Mouse (Mus musculus) midbrain, embryonic 16.5 days (tissue): ENCODE measurements at regions not wholly inside any gene's neighbourhood (a gene's known extent, or its start where the extent isn't known, plus 50 kb on each side); places are given as distances from the start of the nearest gene placed in this dataset.

Source experiments
- ATAC-seq: fragments of 200-750 bp; cut with Nextera tagmentation; 2 replicates; pipeline ENCODE4 v1.8.0; 2017; ENCODE audit warnings: moderate TSS enrichment
- H3K27ac ChIP-seq: fragments of 300-500 bp; sonication (generic); 2 replicates; pipeline ENCODE4 v1.5.1; 2014; ENCODE audit warnings: mild to moderate bottlenecking, low read length, mixed read lengths
- H3K27me3 ChIP-seq: fragments of 300-500 bp; sonication (generic); 2 replicates; pipeline ENCODE4 v1.6.1; 2014; ENCODE audit warnings: low read depth, low read length, mixed read lengths; ENCODE audit not compliant: control insufficient read depth, insufficient read depth
- H3K36me3 ChIP-seq: fragments of 300-500 bp; sonication (generic); 2 replicates; pipeline ENCODE4 v1.6.1; 2014; ENCODE audit warnings: mild to moderate bottlenecking, low read length, moderate library complexity, mixed read lengths; ENCODE audit not compliant: control insufficient read depth, insufficient read depth
- H3K4me1 ChIP-seq: fragments of 300-500 bp; sonication (generic); 2 replicates; pipeline ENCODE4 v1.6.1; 2014; ENCODE audit warnings: mild to moderate bottlenecking, low read length, mixed read lengths; ENCODE audit not compliant: control insufficient read depth, insufficient read depth
- H3K4me2 ChIP-seq: fragments of 300-500 bp; sonication (generic); 2 replicates; pipeline ENCODE4 v1.6.1; 2014; ENCODE audit warnings: mild to moderate bottlenecking, low read length, mixed read lengths
- H3K4me3 ChIP-seq: fragments of 300-500 bp; sonication (generic); 2 replicates; pipeline ENCODE4 v1.5.1; 2014; ENCODE audit warnings: low read depth, mild to moderate bottlenecking, low read length, moderate library complexity, mixed read lengths
- H3K9ac ChIP-seq: fragments of 300-500 bp; sonication (generic); 2 replicates; pipeline ENCODE4 v1.6.1; 2014; ENCODE audit warnings: low read depth, low read length, mixed read lengths
- H3K9me3 ChIP-seq: fragments of 300-500 bp; sonication (generic); replicated peaks from 2 replicates; pipeline ENCODE4 v1.6.1; 2014; ENCODE audit warnings: mild to moderate bottlenecking, low read length, mixed read lengths; ENCODE audit not compliant: control insufficient read depth, poor library complexity, severe bottlenecking
- WGBS: fragments of 180-500 bp; shearing (Covaris S2); extraction: QIAGEN DNeasy Blood & Tissue Kit; methylation state at CpG from one replicate; pipeline ENCODE4 v1.1.7; 2014; 5-methylcytosine and 5-hydroxymethylcytosine counted together

GRCm38 (mm10) chr10:98837289-98838181 is 76.7 kb upstream of the Atp2b1 start:
- ATAC-seq: no peak
- no peaks in the 10 kb centered on the region for H3K27me3 ChIP-seq
- H3K4me1 ChIP-seq: no peaks in the 10 kb centered on the region
- H3K4me2 ChIP-seq: no peak overlapping the region
- WGBS: 72% methylated on average over 16 of the region's 16 CpGs
- H3K27ac ChIP-seq: no peak overlapping the region
- H3K4me3 ChIP-seq: no peak overlapping the region
- H3K36me3 ChIP-seq: no peaks in the 10 kb centered on the region
- 0 out of 2 replicates have a peak, but pooled peaks cover 3% of the 10 kb centered on the region for H3K9me3 ChIP-seq
- H3K9ac ChIP-seq: no peak overlapping the region

DNA sequence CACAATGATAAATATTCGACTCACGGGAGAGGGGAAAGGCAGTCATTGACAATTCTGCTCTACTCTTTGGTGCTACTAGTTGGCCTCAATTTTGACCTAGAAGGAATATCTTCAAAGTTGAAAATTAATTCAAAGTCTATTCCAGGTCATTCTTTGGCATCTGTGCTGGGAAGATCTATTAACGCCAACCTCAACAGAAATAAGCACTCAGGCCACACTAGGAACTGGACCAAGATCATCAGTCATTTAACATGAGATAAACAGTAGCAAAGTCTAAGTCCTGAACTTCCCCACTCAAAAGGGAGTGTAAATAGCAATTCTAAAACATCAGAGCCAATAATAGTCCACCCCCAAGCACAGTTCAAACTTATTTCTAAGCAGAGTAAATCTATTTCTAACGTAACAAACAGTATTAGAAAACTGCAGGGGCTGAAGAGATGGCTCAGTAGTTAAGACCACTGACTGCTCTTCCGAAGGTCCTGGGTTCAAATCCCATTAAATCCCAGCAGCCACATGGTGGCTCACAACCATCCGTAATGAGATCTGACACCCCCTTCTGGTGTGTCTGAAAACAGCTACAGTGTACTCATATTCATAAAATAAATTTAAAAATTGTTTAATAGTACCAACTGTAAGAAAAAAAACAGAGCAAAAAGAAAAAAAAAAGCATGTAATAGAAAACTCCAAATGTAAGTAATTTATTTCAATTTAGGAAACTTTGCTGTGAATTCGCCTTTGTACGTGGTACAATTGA is 75.1 kb upstream of the Atp2b1 start:
- no peak overlapping the region for H3K4me3 ChIP-seq
- ATAC-seq: no peak
- no peak overlapping the region for H3K9ac ChIP-seq
- H3K27ac ChIP-seq: no peak overlapping the region
- H3K9me3 ChIP-seq: peaks cover 8% of the 10 kb centered on the region; the same call in 1 of the 2 replicates
- H3K4me1 ChIP-seq: no peaks in the 10 kb centered on the region
- H3K27me3 ChIP-seq: no peaks in the 10 kb centered on the region
- WGBS: 93% methylated on average over 8 of the region's 8 CpGs
- H3K36me3 ChIP-seq: no peaks in the 10 kb centered on the region
- no peak overlapping the region for H3K4me2 ChIP-seq

- Histone ChIP-seq H3K4me2 (no peak overlapping the region), H3K27me3 (no peaks in the 10 kb centered on the region), H3K4me1 (no peaks in the 10 kb centered on the region), H3K36me3 (no peaks in the 10 kb centered on the region), H3K9ac (no peak overlapping the region), H3K27ac (no peak overlapping the region), H3K9me3 (peaks cover 9% of the 10 kb centered on the region; the same call in 1 of the 2 replicates), H3K4me3 (no peak overlapping the region)
- no peak for ATAC-seq
- 95% methylated on average over 11 of the region's 11 CpGs for WGBS
Measured at GRCm38 (mm10) chr10:98839963-98840362, 74.2 kb upstream of the Atp2b1 start.

DNA sequence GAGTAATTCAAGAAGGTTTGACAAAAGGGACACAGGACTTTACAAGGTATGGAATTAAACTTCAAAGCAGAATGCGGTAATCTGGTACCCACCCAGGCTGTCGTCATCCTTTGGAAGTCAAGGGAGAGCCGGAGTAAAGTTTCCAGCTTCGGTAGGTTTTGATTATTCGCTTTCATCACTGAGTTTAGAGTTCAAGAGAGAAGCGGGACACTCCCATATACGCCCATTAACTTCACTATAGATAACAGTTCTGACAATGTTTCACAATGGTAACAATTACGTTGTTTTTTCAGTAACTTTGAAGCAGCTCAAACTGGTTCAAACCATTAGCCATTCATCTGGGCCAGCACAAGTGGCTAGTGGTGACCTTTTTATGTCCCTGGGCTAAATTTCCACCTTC is 73.8 kb upstream of the Atp2b1 start:
- no peak overlapping the region for H3K9ac ChIP-seq
- H3K4me3 ChIP-seq: no peak overlapping the region
- no peaks in the 10 kb centered on the region for H3K4me1 ChIP-seq
- ATAC-seq: no peak
- H3K4me2 ChIP-seq: no peak overlapping the region
- peaks cover 9% of the 10 kb centered on the region; the same call in 1 of the 2 replicates for H3K9me3 ChIP-seq
- WGBS: 93% methylated on average over 8 of the region's 8 CpGs
- no peaks in the 10 kb centered on the region for H3K36me3 ChIP-seq
- H3K27ac ChIP-seq: no peak overlapping the region
- H3K27me3 ChIP-seq: no peaks in the 10 kb centered on the region

DNA sequence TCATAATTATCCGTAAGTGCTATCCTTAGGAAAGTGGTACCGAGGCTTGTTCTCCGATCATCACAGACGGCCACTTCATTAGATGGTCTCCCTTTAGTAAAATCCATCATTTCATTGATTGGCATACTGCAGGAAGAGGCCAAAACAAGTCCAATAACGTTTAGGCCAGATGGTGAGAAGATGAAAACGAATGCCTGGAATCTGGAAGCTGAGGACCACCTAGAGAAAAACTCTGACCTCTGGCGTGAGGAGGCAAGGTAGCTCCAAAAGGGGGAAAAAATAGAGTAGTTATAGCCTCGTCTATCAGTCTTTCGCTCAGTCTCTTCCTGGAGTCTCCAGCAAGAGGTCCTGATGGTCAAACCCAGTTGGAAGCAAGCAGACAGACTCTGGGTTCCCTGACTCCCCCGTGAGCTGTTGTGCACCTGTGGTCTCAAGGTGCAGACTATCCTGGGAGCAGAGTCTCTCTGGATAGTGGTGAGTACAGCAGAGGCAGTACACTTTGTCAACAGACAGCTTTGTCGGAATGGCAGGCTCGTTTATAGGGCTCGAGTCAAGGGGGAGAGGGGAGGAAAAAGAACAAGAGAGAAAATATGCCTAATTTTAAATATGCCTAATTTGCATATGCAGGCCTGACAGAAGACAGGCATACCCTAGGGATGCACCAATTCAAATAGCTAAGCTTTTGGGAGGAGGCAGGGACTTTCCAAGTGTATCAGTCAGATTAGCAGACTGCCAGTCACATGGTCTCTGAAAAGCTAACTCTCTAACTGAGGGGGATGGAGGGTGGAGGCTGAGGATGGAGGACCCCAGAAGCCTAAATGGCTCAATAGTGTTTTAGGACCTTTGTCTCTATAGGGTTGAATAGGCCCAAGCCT is 73.0 kb upstream of the Atp2b1 start:
- WGBS: 94% methylated on average over 13 of the region's 13 CpGs

DNA sequence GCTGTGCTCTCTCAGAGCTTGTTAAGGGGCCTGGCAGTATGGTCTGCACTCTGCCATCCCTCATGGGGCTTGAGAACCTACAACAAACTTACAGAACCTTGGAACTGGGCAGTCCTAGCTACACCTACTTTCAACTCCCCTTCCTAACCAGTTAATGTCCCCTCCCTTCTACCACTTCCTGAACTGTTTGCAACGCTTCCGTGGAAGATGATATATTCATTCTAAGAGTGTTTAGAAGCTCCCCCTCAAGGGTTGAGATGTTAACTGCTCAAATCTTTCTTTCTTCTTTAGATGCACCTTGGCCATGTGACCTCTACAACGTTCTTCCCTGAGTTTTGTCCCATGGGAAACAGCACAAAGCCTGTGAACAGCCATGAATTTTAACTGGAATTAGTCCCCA is 72.3 kb upstream of the Atp2b1 start:
- Histone ChIP-seq H3K4me3 (no peak overlapping the region), H3K9me3 (peaks cover 9% of the 10 kb centered on the region; the same call in 1 of the 2 replicates), H3K4me1 (no peaks in the 10 kb centered on the region), H3K27ac (no peak overlapping the region), H3K4me2 (no peak overlapping the region), H3K9ac (no peak overlapping the region), H3K27me3 (no peaks in the 10 kb centered on the region), H3K36me3 (no peaks in the 10 kb centered on the region)
- 91% methylated on average over 3 of the region's 3 CpGs for WGBS
- ATAC-seq: no peak

More for the DNA sequence above, 73.0 kb upstream of the Atp2b1 start:
- H3K4me1 ChIP-seq: no peaks in the 10 kb centered on the region
- H3K27me3 ChIP-seq: no peaks in the 10 kb centered on the region
- no peak overlapping the region for H3K9ac ChIP-seq
- H3K9me3 ChIP-seq: peaks cover 9% of the 10 kb centered on the region; the same call in 1 of the 2 replicates
- no peak overlapping the region for H3K4me2 ChIP-seq
- ATAC-seq: no peak
- H3K4me3 ChIP-seq: no peak overlapping the region
- no peak overlapping the region for H3K27ac ChIP-seq
- H3K36me3 ChIP-seq: no peaks in the 10 kb centered on the region

GRCm38 (mm10) chr10:98842721-98843120 is 71.5 kb upstream of the Atp2b1 start:
- WGBS: 85% methylated on average over 1 of the region's 1 CpGs
- Histone ChIP-seq H3K9ac (no peak overlapping the region), H3K36me3 (no peaks in the 10 kb centered on the region), H3K27ac (no peak overlapping the region), H3K4me3 (no peak overlapping the region), H3K27me3 (no peaks in the 10 kb centered on the region), H3K4me1 (no peaks in the 10 kb centered on the region), H3K9me3 (peaks cover 9% of the 10 kb centered on the region; the same call in 1 of the 2 replicates), H3K4me2 (no peak overlapping the region)
- ATAC-seq: no peak

DNA sequence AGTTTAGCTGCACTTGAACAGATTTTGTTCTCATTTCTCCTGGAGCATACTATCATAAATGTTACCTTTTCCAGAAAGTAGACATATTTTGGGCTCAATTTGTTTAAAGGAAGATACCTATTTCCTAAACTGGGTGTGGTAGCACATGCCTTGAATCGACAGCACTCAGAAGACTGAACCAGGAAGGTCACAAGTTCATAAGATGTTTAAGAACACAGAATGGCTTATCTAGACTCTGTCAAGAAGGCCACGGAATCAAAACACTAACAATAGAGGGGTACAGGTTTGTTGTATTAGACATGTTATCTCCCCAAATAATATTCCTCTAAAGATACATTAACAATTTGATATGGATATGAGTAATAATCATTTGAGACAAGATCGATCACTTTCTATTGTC is 64.4 kb upstream of the Atp2b1 start:
- 88% methylated on average over 3 of the region's 3 CpGs for WGBS
- Histone ChIP-seq H3K4me3 (no peak overlapping the region), H3K4me2 (no peak overlapping the region), H3K9ac (no peak overlapping the region), H3K36me3 (no peaks in the 10 kb centered on the region), H3K9me3 (0 out of 2 replicates have a peak, but pooled peaks cover 6% of the 10 kb centered on the region), H3K27ac (no peak overlapping the region), H3K27me3 (no peaks in the 10 kb centered on the region), H3K4me1 (no peaks in the 10 kb centered on the region)
- ATAC-seq: no peak
